22 mouse cellular contexts compared by ENCODE assay signal in the genomic region with DNA sequence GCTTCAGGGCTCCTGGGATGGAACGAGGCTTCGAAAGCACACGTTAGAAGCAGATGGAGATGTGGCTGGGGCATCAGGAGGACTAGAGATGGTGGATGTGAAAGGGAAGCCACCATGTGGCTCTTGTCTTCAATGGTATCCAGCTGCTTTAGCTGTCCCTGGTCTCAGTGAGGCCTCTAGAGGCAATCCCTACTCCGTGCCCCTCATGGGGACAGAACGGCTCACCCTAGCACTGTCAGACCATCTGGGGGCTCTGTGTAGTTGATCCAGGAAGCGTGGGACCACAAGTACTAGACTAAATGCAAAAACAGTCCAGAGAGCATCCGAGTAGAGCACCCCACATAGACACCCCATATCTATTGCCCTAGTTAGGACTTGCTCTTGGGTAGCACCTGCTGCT. TPM values are rescaled to one million over a fixed set of nuclear protein-coding genes. Genes with fewer than 3 reads are reported as not detected.
DNase-seq lines count a peak whose midpoint lies in the region; ATAC-seq and TF ChIP-seq lines count a peak whose summit lies in the region.
"Had no signal": no experiment of that assay in that cellular context is flagged by ENCODE, and none has a peak within 500 bp of the region (broad histone marks: within the 10 kb centered on the region; RNA-seq: fewer than 3 reads in every experiment).

No protein-coding gene starts in this region.

- H3K4me1 ChIP-seq in heart, adult 2 months (ENCODE audit: control insufficient read depth, insufficient read depth, low read length), result no peaks in the 10 kb centered on the region
- peaks cover 7% of the 10 kb centered on the region for H3K4me1 ChIP-seq in intestine, embryonic 15.5 days (replicated peaks)
- H3K4me1 ChIP-seq in intestine, postnatal 0 days (replicated peaks; ENCODE audit: control insufficient read depth, insufficient read depth, low read length), result no peaks in the 10 kb centered on the region
- peaks cover 3% of the 10 kb centered on the region; the same call in 1 of the 2 replicates for H3K4me1 ChIP-seq in lung, embryonic 16.5 days (replicated peaks; ENCODE audit: control insufficient read depth, insufficient read depth, low read length)
- no peaks in the 10 kb centered on the region for H3K4me1 ChIP-seq in stomach, postnatal 0 days (replicated peaks; ENCODE audit: control insufficient read depth, insufficient read depth)
- H3K4me1 ChIP-seq: forebrain, embryonic 15.5 days had no signal

- TF ChIP-seq CTCF in heart, adult 2 months (IDR thresholded peaks at IDR 0.05), result no peak
- no peak for TF ChIP-seq CTCF in intestine, postnatal 0 days (IDR thresholded peaks at IDR 0.05; ENCODE audit: low read depth)
- TF ChIP-seq CTCF in stomach, postnatal 0 days (IDR thresholded peaks at IDR 0.05; ENCODE audit: low read depth), result no peak

- no peak overlapping the region for H3K9ac ChIP-seq in heart, adult 2 months (ENCODE audit: low read depth, low read length)
- H3K9ac ChIP-seq in intestine, embryonic 15.5 days, result no peak overlapping the region
- no peak overlapping the region for H3K9ac ChIP-seq in intestine, postnatal 0 days (ENCODE audit: low read depth, low read length)
- no peak overlapping the region for H3K9ac ChIP-seq in lung, embryonic 16.5 days (ENCODE audit: low read length)
- H3K9ac ChIP-seq in stomach, postnatal 0 days (ENCODE audit: low read length), result no peak overlapping the region
- H3K9ac ChIP-seq: forebrain, embryonic 15.5 days had no signal

- peak overlapping the region; percentile 15; the same call in 1 of the 2 replicates for H3K27ac ChIP-seq in heart, adult 2 months
- H3K27ac ChIP-seq in intestine, embryonic 15.5 days, result 0 out of 2 replicates have a peak overlapping the region, but pooled peaks have one; percentile 64
- no peak overlapping the region for H3K27ac ChIP-seq in intestine, postnatal 0 days (ENCODE audit: low read depth, low read length)
- H3K27ac ChIP-seq in lung, embryonic 16.5 days (ENCODE audit: low read length), result peak overlapping the region; percentile 34
- H3K27ac ChIP-seq in stomach, postnatal 0 days (replicated peaks), result peak overlapping the region; percentile 65
- H3K27ac ChIP-seq: forebrain, embryonic 15.5 days; hindbrain, postnatal 0 days; macrophage; midbrain, embryonic 10.5 days had no signal

- no peak for TF ChIP-seq EP300 in heart, adult 2 months (IDR thresholded peaks at IDR 0.05; ENCODE audit: insufficient read depth, low read depth, low read length)
- no peak for TF ChIP-seq EP300 in stomach, postnatal 0 days (optimal IDR thresholded peaks at IDR 0.05)

- 0 out of 2 replicates have a peak, but pooled peaks have one; percentile 2 for ATAC-seq in intestine, embryonic 15.5 days
- no peak for ATAC-seq in intestine, postnatal 0 days
- ATAC-seq in lung, embryonic 16.5 days (ENCODE audit: low read depth), result peak; percentile 41; the same call in 1 of the 2 replicates
- ATAC-seq in stomach, postnatal 0 days (ENCODE audit: low FRiP score, low TSS enrichment), result no peak
- ATAC-seq: activated CD4-positive, CD25-positive, alpha-beta regulatory T cell, adult 4 months; forebrain, embryonic 15.5 days; hindbrain, postnatal 0 days had no signal

- intact Hi-C loops in heart, adult 2 months (cut with DNase I), result no loop called here

- no peaks in the 10 kb centered on the region for H3K27me3 ChIP-seq in heart, adult 2 months (ENCODE audit: control insufficient read depth, insufficient read depth, low read length)
- H3K27me3 ChIP-seq in intestine, embryonic 15.5 days (replicated peaks), result no peaks in the 10 kb centered on the region
- no peaks in the 10 kb centered on the region for H3K27me3 ChIP-seq in intestine, postnatal 0 days (replicated peaks; ENCODE audit: control insufficient read depth, insufficient read depth, low read length)
- H3K27me3 ChIP-seq in lung, embryonic 16.5 days (ENCODE audit: control insufficient read depth, insufficient read depth, low read depth, low read length), result no peaks in the 10 kb centered on the region
- no peaks in the 10 kb centered on the region for H3K27me3 ChIP-seq in stomach, postnatal 0 days (ENCODE audit: control insufficient read depth, insufficient read depth, low read length)
- H3K27me3 ChIP-seq: forebrain, embryonic 15.5 days; liver, embryonic 13.5 days had no signal

- no peak overlapping the region for H3K4me2 ChIP-seq in intestine, embryonic 15.5 days (replicated peaks)
- no peak overlapping the region for H3K4me2 ChIP-seq in intestine, postnatal 0 days (replicated peaks; ENCODE audit: low read depth)
- no peak overlapping the region for H3K4me2 ChIP-seq in lung, embryonic 16.5 days (ENCODE audit: low read depth, low read length)
- H3K4me2 ChIP-seq in stomach, postnatal 0 days (replicated peaks; ENCODE audit: low read depth), result no peak overlapping the region; the same call in 1 of the 2 replicates
- H3K4me2 ChIP-seq: forebrain, embryonic 15.5 days had no signal

- DNase-seq in heart, adult 2 months, result no peak
- DNase-seq in heart, adult 9 months (ENCODE audit: low spot score in 2 of 2), result no peak
- no peak for DNase-seq in lung, adult 18-20 months
- DNase-seq in stomach, postnatal 0 days (ENCODE audit: low spot score), result no peak
- DNase-seq in ovary, adult 18-20 months (ENCODE audit: low spot score), result no peak
- DNase-seq: adrenal gland, postnatal 10 days; cerebellum, adult 9-10 months; kidney, adult 2 months; kidney, postnatal 25 days; layer of hippocampus, adult 9-11 months; liver, embryonic 13.5 days; retina, postnatal 1 day had no signal

- no peak overlapping the region for H3K4me3 ChIP-seq in heart, adult 2 months
- H3K4me3 ChIP-seq in intestine, embryonic 15.5 days (replicated peaks), result no peak overlapping the region
- H3K4me3 ChIP-seq in intestine, postnatal 0 days (ENCODE audit: low read depth, low read length), result no peak overlapping the region
- H3K4me3 ChIP-seq in lung, embryonic 16.5 days (ENCODE audit: low read length), result no peak overlapping the region
- H3K4me3 ChIP-seq in stomach, postnatal 0 days (ENCODE audit: low read depth, low read length), result no peak overlapping the region
- H3K4me3 ChIP-seq: forebrain, embryonic 15.5 days; liver, embryonic 13.5 days; midbrain, embryonic 10.5 days had no signal

- H3K9me3 ChIP-seq in intestine, embryonic 15.5 days, result no peaks in the 10 kb centered on the region
- H3K9me3 ChIP-seq in intestine, postnatal 0 days (ENCODE audit: control insufficient read depth), result no peaks in the 10 kb centered on the region
- no peaks in the 10 kb centered on the region for H3K9me3 ChIP-seq in lung, embryonic 16.5 days (ENCODE audit: control insufficient read depth, low read length)
- no peaks in the 10 kb centered on the region for H3K9me3 ChIP-seq in stomach, postnatal 0 days (ENCODE audit: control insufficient read depth, low read length)
- H3K9me3 ChIP-seq: forebrain, embryonic 15.5 days; G1E; liver, embryonic 13.5 days; midbrain, embryonic 10.5 days had no signal

- H3K79me2 ChIP-seq in heart, adult 2 months (replicated peaks; ENCODE audit: control insufficient read depth, insufficient read depth, low read length), result no peaks in the 10 kb centered on the region

- H3K36me3 ChIP-seq in heart, adult 2 months (ENCODE audit: control insufficient read depth, insufficient read depth, low read length), result no peaks in the 10 kb centered on the region
- peaks cover 3% of the 10 kb centered on the region; the same call in 1 of the 2 replicates for H3K36me3 ChIP-seq in intestine, embryonic 15.5 days
- no peaks in the 10 kb centered on the region; the same call in 1 of the 2 replicates for H3K36me3 ChIP-seq in intestine, postnatal 0 days (ENCODE audit: control insufficient read depth, insufficient read depth)
- H3K36me3 ChIP-seq in lung, embryonic 16.5 days (ENCODE audit: control insufficient read depth, insufficient read depth, low read length), result no peaks in the 10 kb centered on the region
- no peaks in the 10 kb centered on the region; the same call in 1 of the 2 replicates for H3K36me3 ChIP-seq in stomach, postnatal 0 days (ENCODE audit: control insufficient read depth, insufficient read depth, low read length)
- H3K36me3 ChIP-seq: liver, embryonic 13.5 days had no signal

- no peak for TF ChIP-seq POLR2A in heart, adult 2 months (IDR thresholded peaks at IDR 0.05; ENCODE audit: insufficient read depth, low read depth, low read length)

- WGBS in heart, adult 2 months, result 72% methylated on average over 7 of the region's 7 CpGs
- 70% methylated on average over 7 of the region's 7 CpGs for WGBS in intestine, embryonic 15.5 days
- WGBS in intestine, postnatal 0 days, result 78% methylated on average over 7 of the region's 7 CpGs
- WGBS in lung, embryonic 16.5 days, result 69% methylated on average over 7 of the region's 7 CpGs
- 60% methylated on average over 7 of the region's 7 CpGs for WGBS in stomach, postnatal 0 days

RNA-seq across cellular contexts. Expression of gene Gpr161, which starts 26.3 kb away (rescaled TPM):
- total RNA-seq in heart, adult 2 months (2021), result 1 to 10 TPM; 1.4 to 1.5 TPM
- polyA plus RNA-seq in heart, adult 2 months (2012; rRNA removed), result 2.2 and 2.7 TPM in 2 replicates
- polyA plus RNA-seq in intestine, embryonic 15.5 days (2015; fragmentation: Nextera tagmentation; extraction: Ambion mirVana), result 0.92 TPM in 2 replicates
- 0.35 and 0.63 TPM in 2 replicates for polyA plus RNA-seq in intestine, postnatal 0 days (2015; fragmentation: Nextera tagmentation; extraction: Ambion mirVana)
- polyA plus RNA-seq in lung, embryonic 16.5 days (2015; fragmentation: Nextera tagmentation; extraction: Ambion mirVana), result 0.84 and 0.89 TPM in 2 replicates
- polyA plus RNA-seq in stomach, postnatal 0 days (2015; fragmentation: Nextera tagmentation; extraction: Ambion mirVana), result 0.52 and 0.57 TPM in 2 replicates
- total RNA-seq: neutrophil, adult 5-6 weeks had no signal
- polyA plus RNA-seq: activated CD4-positive, CD25-positive, alpha-beta regulatory T cell, adult 4 months; G1E; macrophage had no signal

Comparison
In these comparisons a context has a peak if more than half of its experiments do, and no peak if none do; other contexts are left out.
1. ATAC-seq: peak in intestine, embryonic 15.5 days (single experiment) and lung, embryonic 16.5 days (single experiment); none in intestine, postnatal 0 days (single experiment) and stomach, postnatal 0 days (single experiment).